Mouse (Mus musculus) heart, embryonic 11.5 days (tissue): ENCODE measurements around the gene Kiz. TPM values are rescaled to one million over a fixed set of nuclear protein-coding genes. Genes with fewer than 3 reads are reported as not detected.

ENCODE experiments used
- ATAC-seq: fragments of 200-750 bp; cut with Nextera tagmentation; replicated peaks from 2 replicates; pipeline ENCODE4 v1.8.0; 2017; ENCODE audit warnings: moderate library complexity; ENCODE audit not compliant: insufficient number of reproducible peaks, low FRiP score, low TSS enrichment
- H3K27ac ChIP-seq: fragments of 300-500 bp; sonication (generic); 2 replicates; pipeline ENCODE4 v1.5.1; 2014; ENCODE audit warnings: mild to moderate bottlenecking, low read depth, low read length
- H3K27me3 ChIP-seq: fragments of 300-500 bp; sonication (generic); 2 replicates; pipeline ENCODE4 v1.6.1; 2014; ENCODE audit warnings: mild to moderate bottlenecking, low read length, mixed read lengths; ENCODE audit not compliant: control insufficient read depth, insufficient read depth
- H3K36me3 ChIP-seq: fragments of 300-500 bp; sonication (generic); 2 replicates; pipeline ENCODE4 v1.6.1; 2014; ENCODE audit warnings: mild to moderate bottlenecking, low read length, moderate library complexity, mixed read lengths; ENCODE audit not compliant: control insufficient read depth, insufficient read depth
- H3K4me1 ChIP-seq: fragments of 300-500 bp; sonication (generic); 2 replicates; pipeline ENCODE4 v1.6.1; 2014; ENCODE audit warnings: low read length; ENCODE audit not compliant: control insufficient read depth, insufficient read depth
- H3K4me2 ChIP-seq: fragments of 300-500 bp; sonication (generic); 2 replicates; pipeline ENCODE4 v1.6.1; 2014; ENCODE audit warnings: mild to moderate bottlenecking, moderate library complexity
- H3K4me3 ChIP-seq: fragments of 300-500 bp; sonication (generic); 2 replicates; pipeline ENCODE4 v1.5.1; 2014; ENCODE audit warnings: low read depth, low read length
- H3K9ac ChIP-seq: fragments of 300-500 bp; sonication (generic); 2 replicates; pipeline ENCODE4 v1.6.1; 2014; ENCODE audit warnings: mild to moderate bottlenecking, low read depth, low read length, moderate library complexity
- H3K9me3 ChIP-seq: fragments of 300-500 bp; sonication (generic); replicated peaks from 2 replicates; pipeline ENCODE4 v1.6.1; 2016; ENCODE audit warnings: low read length; ENCODE audit not compliant: control insufficient read depth
- WGBS: fragments of 180-500 bp; shearing (Covaris S2); extraction: QIAGEN DNeasy Blood & Tissue Kit; methylation state at CpG from one replicate; pipeline ENCODE4 v1.1.7; 2014; ENCODE audit not compliant: insufficient replicate concordance; 5-methylcytosine and 5-hydroxymethylcytosine counted together
- polyA plus RNA-seq: library from polyadenylated mRNA; unstranded; fragments of >200 nt; fragmentation: Nextera tagmentation; extraction: Ambion mirVana; gene quantifications from 2 replicates; pipeline ENCODE4 v1.2.1, GENCODE M21; 2014

The Kiz gene
- polyA plus RNA-seq, 1 experiment from 2014 or later = 20.9 TPM

DNA sequence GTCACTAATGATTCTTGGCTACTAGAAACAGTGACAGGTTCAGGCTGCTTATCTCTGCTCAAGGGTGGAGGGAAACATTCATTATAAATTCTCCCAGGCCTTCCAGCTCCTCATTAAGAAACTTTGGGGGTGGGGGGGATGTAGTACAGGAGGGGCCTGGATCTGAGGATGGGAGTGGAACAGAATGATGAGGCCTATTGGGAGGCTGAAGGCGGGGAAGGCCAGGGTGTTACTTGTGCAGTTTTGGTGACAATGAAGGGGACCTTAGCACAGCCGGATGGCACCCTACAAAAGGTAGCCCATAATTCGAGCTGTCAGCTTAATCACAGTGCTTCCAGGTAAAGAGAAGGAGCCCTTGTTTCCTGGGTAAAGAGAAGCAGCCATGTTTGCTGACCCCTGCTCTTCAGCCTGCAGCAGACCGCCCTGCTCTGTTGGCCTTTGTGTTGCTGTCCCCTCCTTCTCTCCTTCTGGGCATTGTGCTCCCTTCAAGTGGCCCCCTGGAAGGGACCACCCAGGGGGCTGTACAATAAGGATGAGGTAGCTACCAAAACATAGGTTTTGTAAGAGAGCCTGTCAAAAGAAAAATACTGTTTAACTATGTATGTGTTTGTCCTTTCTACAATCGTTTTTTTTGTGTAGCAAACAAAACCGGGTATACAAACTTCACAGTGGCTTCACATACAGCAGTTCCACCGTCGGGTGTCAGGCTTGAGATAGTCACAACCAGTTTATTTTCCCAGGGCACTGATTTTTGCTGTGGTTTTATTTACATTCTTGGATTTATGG lies 64.9 kb downstream of the Kiz start:
- Histone ChIP-seq H3K36me3 (no peaks in the 10 kb centered on the region), H3K9me3 (no peaks in the 10 kb centered on the region), H3K4me3 (no peak overlapping the region), H3K4me2 (no peak overlapping the region), H3K27me3 (no peaks in the 10 kb centered on the region), H3K4me1 (no peaks in the 10 kb centered on the region; the same call in 1 of the 2 replicates), H3K9ac (no peak overlapping the region), H3K27ac (no peak overlapping the region)
- no peak for ATAC-seq
- WGBS = 26% methylated on average over 8 of the region's 8 CpGs

DNA sequence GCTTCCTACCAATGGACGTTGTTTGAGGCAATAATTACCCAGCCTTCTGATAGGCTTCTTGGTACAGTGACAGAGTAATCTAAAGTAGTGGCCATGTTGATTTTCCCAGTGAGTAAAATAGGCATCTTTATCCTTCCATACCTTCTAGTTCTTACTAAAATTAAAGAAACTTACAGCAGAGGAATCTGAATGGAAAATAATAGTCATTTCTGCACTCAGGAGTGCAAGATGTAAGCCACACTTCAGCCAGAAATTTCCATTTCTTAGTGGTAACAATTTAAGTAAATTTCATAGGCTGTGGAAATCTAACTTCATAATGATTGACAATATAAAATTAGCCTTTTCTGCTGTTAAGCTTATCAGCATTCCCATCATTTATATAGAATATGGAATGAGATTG lies 69.6 kb downstream of the Kiz start:
- no peak overlapping the region for H3K4me2 ChIP-seq
- WGBS = 94% methylated on average over 1 of the region's 1 CpGs
- ATAC-seq = no peak
- no peaks in the 10 kb centered on the region for H3K36me3 ChIP-seq
- no peak overlapping the region for H3K9ac ChIP-seq
- no peaks in the 10 kb centered on the region for H3K27me3 ChIP-seq
- no peak overlapping the region for H3K27ac ChIP-seq
- H3K4me3 ChIP-seq = no peak overlapping the region
- H3K4me1 ChIP-seq = no peaks in the 10 kb centered on the region; the same call in 1 of the 2 replicates
- no peaks in the 10 kb centered on the region for H3K9me3 ChIP-seq

DNA sequence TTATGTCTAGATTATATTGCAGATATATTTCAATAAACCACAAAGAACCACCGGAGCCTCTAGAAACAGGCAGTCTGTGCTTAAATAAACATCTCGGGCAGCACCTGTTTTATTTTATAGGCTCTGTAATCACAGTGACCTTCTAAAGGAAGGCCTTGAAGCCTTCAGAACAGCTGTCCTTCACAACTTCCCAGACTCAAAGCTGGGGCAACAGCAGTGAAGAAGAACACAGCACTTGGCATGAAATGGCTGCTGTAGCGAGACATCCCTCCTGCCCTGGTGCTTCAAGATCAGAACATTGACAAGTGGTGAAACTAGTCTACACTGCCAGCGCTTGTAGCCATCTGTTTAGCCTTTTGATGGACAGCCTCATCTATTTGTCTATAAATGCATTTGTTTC lies 70.2 kb downstream of the Kiz start:
- Histone ChIP-seq H3K27ac (no peak overlapping the region), H3K4me1 (no peaks in the 10 kb centered on the region), H3K4me3 (no peak overlapping the region), H3K4me2 (no peak overlapping the region), H3K9ac (no peak overlapping the region), H3K36me3 (no peaks in the 10 kb centered on the region), H3K9me3 (no peaks in the 10 kb centered on the region), H3K27me3 (no peaks in the 10 kb centered on the region)
- whole genome bisulfite sequencing = 80% methylated on average over 4 of the region's 4 CpGs
- ATAC-seq = no peak

DNA sequence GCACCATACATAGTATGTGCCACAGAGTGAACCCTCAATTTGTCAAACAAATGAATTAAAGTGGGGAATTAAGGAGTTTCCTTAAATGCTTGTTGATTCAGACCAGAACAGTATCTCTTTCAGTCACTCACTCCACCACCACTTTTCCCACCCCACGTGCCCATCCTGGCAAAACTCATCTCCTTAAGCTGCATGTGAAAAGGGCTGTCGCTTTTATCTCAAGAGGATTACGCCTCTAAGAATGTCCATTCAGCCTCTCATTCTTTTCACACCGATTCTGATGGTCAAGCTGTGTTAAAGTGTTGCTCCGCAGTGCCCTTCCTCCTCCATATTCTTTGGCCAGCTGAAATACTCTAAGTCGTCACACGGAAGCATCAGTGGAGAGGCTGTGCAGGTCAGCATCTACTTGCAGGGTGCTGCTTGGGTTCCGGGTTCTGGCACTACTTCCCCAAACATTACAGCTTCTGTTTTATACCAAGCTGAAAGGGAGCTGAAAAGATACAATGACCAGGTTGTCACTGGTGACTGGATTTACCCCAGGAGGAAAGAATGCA lies 92.6 kb downstream of the Kiz start:
- Histone ChIP-seq H3K36me3 (no peaks in the 10 kb centered on the region), H3K9ac (no peak overlapping the region), H3K4me1 (peaks cover 3% of the 10 kb centered on the region; the same call in 1 of the 2 replicates), H3K4me2 (peak overlapping the region; percentile 14; the same call in 1 of the 2 replicates), H3K27ac (no peak overlapping the region), H3K4me3 (no peak overlapping the region), H3K9me3 (no peaks in the 10 kb centered on the region), H3K27me3 (no peaks in the 10 kb centered on the region)
- 27% methylated on average over 8 of the region's 8 CpGs for WGBS
- ATAC-seq = no peak

DNA sequence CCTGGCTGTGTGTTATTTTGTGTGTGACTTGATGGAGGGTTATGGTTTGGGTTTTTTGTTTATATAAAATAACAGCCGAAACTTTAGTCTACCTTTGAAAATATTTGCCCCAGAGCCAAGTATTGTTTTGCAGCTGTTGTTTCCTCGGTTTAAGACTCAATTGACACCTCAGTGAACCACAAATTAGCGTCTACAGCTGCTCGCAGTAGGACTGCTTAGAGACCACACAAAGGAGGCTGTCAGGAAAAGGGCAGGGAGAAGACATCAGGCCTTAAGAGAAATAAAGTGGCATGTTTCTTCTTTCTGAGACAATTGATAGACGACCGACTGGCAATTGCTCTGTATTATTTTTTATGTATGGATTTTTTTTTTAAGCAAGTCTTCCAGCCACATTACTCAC lies 100.7 kb downstream of the Kiz start:
- Histone ChIP-seq H3K27me3 (no peaks in the 10 kb centered on the region), H3K4me1 (no peaks in the 10 kb centered on the region), H3K27ac (no peak overlapping the region), H3K4me2 (no peak overlapping the region), H3K9ac (no peak overlapping the region), H3K9me3 (no peaks in the 10 kb centered on the region), H3K36me3 (no peaks in the 10 kb centered on the region), H3K4me3 (no peak overlapping the region)
- 49% methylated on average over 6 of the region's 6 CpGs for WGBS
- no peak for ATAC-seq

DNA sequence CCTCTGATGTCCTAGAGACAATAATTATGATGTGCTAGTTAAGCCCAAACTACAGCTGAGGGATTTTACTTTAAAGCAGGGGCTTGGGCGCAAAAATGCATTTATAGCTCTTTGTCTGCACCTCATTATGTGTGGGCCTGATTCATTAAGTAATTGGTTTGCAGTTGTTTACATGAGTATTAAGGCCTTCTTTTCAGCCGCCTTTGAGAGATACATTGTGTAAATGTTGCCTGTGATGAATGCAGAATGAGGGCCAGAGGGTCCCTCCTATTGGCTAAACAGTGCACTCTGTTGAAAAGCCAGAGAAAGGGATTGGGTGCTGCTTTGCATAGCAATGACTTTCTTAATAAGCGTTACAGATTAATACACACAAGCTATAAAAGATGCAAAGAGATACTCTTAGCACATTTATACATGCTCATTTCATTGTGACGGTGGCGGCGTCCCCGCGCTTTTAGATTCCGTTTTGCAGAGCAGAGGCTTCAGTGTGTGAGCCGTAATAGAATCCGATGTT lies 102.8 kb downstream of the Kiz start:
- Histone ChIP-seq H3K27ac (no peak overlapping the region), H3K4me3 (peak overlapping the region; percentile 30), H3K9me3 (no peaks in the 10 kb centered on the region), H3K36me3 (no peaks in the 10 kb centered on the region), H3K4me2 (peak overlapping the region; percentile 66), H3K27me3 (no peaks in the 10 kb centered on the region), H3K9ac (no peak overlapping the region), H3K4me1 (no peaks in the 10 kb centered on the region)
- no peak for ATAC-seq
- 42% methylated on average over 11 of the region's 11 CpGs for WGBS

DNA sequence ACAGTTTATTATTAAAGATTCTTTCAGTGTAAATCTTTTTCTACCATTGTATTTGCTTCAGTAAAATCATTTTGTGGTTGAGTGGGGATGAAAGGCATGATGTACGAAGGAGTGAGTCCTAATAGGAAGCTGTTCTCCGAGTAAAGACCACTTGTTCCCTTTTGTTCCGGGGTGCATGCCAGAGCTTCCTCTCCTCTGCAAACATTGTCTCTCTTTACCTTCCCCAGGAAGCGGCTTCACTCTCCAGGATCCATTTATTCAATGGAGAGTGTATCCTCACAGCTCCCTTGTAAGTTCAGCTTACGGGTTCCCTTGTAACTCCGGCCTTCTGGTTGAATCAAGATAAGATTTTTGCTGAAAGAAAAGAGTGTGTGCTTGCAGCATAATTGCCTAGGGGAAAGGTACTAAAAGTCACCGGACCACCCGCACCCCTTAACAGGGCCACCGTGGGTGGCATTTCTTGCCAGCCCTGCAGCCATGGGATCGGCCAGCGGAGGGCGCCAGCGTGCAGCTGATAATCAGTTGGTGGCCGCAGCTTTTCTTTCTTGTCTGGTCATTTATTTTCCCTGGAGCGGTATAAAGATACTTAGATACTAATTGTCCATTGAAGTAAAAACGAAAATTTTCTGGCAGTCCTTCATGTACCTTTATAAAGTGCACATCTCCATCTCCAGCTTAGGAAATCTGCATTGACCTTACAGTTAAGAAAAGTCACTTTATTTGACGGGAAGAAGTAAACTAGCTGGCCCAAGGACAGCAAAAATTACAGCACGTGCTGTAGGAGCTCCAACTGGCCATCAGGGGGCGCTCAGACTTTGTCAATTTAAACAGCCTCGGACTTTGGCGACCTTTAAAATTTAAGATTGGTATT lies 103.5 kb downstream of the Kiz start:
- WGBS = 4% methylated on average over 21 of the region's 21 CpGs
- H3K4me3 ChIP-seq = peak overlapping the region; percentile 30
- ATAC-seq = peak; percentile 65
- no peaks in the 10 kb centered on the region for H3K36me3 ChIP-seq
- H3K27me3 ChIP-seq = no peaks in the 10 kb centered on the region
- H3K4me1 ChIP-seq = no peaks in the 10 kb centered on the region
- no peak overlapping the region for H3K27ac ChIP-seq
- no peaks in the 10 kb centered on the region for H3K9me3 ChIP-seq
- peak overlapping the region; percentile 66 for H3K4me2 ChIP-seq
- H3K9ac ChIP-seq = no peak overlapping the region

DNA sequence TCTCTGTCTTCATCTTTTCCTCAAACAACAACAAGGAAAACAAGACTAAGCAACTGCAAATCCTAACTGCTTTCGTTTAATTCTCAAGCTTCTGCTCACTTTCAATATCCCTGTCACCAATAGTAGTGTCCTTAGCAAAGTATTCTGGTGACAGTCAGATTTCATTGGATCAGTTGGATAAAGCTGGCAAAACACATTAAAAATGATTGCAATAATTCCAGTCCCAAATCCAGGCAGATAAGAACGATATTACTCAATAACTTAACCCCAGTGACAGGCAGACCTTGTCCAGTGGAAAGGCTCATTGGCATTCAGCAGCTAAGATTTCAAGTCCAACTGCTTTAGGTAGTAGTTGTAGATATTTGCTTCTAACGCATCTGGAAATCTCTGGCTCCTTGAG lies 119.4 kb downstream of the Kiz start:
- WGBS = 69% methylated on average over 3 of the region's 3 CpGs
- Histone ChIP-seq H3K9me3 (no peaks in the 10 kb centered on the region), H3K4me2 (no peak overlapping the region), H3K27ac (no peak overlapping the region), H3K4me1 (no peaks in the 10 kb centered on the region), H3K36me3 (no peaks in the 10 kb centered on the region), H3K27me3 (no peaks in the 10 kb centered on the region), H3K4me3 (no peak overlapping the region), H3K9ac (no peak overlapping the region)
- no peak for ATAC-seq
